Mouse (Mus musculus) naive thymus-derived CD4-positive, alpha-beta T cell, adult 5 months (primary cell): Measurements from ENCODE around the gene Muc5ac. TPM values are rescaled to one million over a fixed set of nuclear protein-coding genes. Genes with fewer than 3 reads are reported as not detected.

Experiments used
- polyA plus RNA-seq: library from polyadenylated mRNA; unstranded; fragments of 100-300 nt; shearing (Covaris generic); gene quantifications from one replicate; pipeline ENCODE4 v1.2.1, GENCODE M21; 2017

Muc5ac gene
- polyA plus RNA-seq: not detected

DNA sequence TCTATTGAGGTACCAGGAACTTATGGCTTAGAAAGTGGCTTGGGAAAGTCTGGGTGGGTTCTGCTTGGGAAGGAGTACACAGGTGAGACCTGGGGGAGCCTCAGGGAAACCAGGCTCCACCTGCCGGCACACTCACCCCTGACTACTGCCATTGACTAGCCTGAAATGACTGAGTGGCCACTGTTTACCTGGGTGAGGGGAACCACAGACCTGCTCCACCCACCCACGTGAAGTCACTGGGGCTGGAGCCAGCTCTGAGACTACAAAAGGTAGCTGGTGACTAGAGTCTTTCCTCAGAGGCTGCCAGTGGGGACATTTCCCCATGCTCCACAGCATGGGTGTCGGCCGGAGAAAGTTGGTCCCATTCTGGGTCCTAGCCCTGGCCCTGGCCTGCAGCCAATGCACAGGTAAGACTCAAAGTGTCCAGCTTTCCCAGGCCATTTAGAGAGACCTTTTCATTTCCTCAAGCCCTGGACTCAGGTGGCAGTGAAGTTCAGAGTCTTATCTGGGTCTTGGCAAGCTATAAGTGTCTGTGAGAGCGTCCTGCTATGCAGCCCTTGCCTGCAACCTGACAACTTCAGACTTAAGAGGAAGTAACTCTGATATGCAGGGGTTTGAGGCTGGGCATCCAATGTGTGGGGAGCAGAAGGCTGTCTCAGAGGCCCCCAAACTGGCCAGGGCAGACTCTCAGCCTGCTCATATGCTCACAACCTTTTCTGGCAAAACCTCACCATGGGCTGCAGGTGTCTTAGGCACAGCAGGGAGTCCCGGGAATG, at the start of gene Muc5ac:
Gene Muc5ac (plus strand): TSS at position 296 of the 776 bp plus-strand sequence.

DNA sequence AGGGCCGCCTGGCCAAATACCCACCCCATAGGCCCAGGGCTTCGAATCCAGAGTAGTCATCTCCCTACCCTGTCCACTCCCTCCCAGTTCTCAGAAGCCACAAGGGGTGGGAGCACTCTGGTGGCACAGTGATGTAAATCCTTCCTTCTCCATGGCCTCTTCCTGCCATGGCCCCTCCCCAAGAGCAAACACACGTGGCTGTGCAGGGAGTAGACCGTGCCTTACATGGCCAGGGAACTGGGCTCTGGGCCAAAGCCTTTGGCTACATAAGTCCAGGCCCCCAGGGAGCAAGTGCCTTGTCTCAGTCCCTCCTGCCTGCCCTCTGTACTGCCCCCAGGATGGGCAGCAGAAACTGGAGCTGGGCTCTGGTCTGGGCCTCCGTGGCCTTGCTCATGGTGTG, 50.0 kb downstream of the Muc5ac start, which contains the start of gene Muc5b:
Gene Muc5b (plus strand): TSS at position 292 of the 400 bp plus-strand sequence.

Other genes with a start within 250 kb of the Muc5ac start
- 12.1 TPM for gene Chid1, start 249.1 kb upstream of the Muc5ac start, polyA plus RNA-seq
- gene Ap2a2, start 226.8 kb upstream of the Muc5ac start, polyA plus RNA-seq: 102 TPM
- 0.10 TPM for gene Muc6, start 133.7 kb upstream of the Muc5ac start, polyA plus RNA-seq
- not detected for gene Muc2, start 98.6 kb upstream of the Muc5ac start, polyA plus RNA-seq
- gene Muc5b, start 50.1 kb downstream of the Muc5ac start, polyA plus RNA-seq: not detected
- 76.0 TPM for gene Tollip, start 129.5 kb downstream of the Muc5ac start, polyA plus RNA-seq
- gene Brsk2, start 160.8 kb downstream of the Muc5ac start, polyA plus RNA-seq: 0.88 TPM